Mouse (Mus musculus) C2C12 (cell line): ENCODE results near the gene Xndc1.

Experiments
- CTCF ChIP-seq: IDR thresholded peaks from one replicate; pipeline ENCODE4 v1.5.1; 2011; ENCODE audit not compliant: control insufficient read depth, insufficient read depth, insufficient read length
- MAX ChIP-seq: IDR thresholded peaks from one replicate; pipeline ENCODE4 v1.6.1; 2011; ENCODE audit warnings: mild to moderate bottlenecking, control low read depth

GRCm38 (mm10) chr7:102087336-102087735, 22.0 kb downstream of the Xndc1 start:
- TF ChIP-seq CTCF, result no peak
- TF ChIP-seq MAX, result no peak
